In genomic region chr1:14506201-14506830, GRCm38 (mm10) we compare ENCODE assay signal across 9 mouse cellular contexts.
DNase-seq lines count a peak whose midpoint lies in the region; ATAC-seq lines count a peak whose summit lies in the region.
"Had no signal": no experiment of that assay in that cellular context is flagged by ENCODE, and none has a peak within 500 bp of the region (broad histone marks: within the 10 kb centered on the region; RNA-seq: fewer than 3 reads in every experiment).

No protein-coding gene starts in this region.

- no peak overlapping the region for H3K27ac ChIP-seq in heart, embryonic 15.5 days
- peak overlapping the region; percentile 72 for H3K27ac ChIP-seq in limb, embryonic 10.5 days
- no peak overlapping the region for H3K27ac ChIP-seq in midbrain, embryonic 15.5 days

- DNase-seq in right cerebral cortex, postnatal 14 days: peak; percentile 12
- no peak for DNase-seq in right cerebral cortex, postnatal 25 days
- peak; percentile 57 for DNase-seq in embryo, embryonic 11.5 days (ENCODE audit: low read depth, low spot score)
- peak; percentile 88 for DNase-seq in limb, embryonic 10.5 days (ENCODE audit: low spot score)
- DNase-seq in left cerebral cortex, adult 8-10 months (ENCODE audit: low spot score in 2 of 2): no peak
- DNase-seq in layer of hippocampus, adult 8-10 months (ENCODE audit: low spot score in 2 of 2): no peak

- under 1% methylated on average over 27 of the region's 34 CpGs for WGBS in heart, embryonic 15.5 days
- 1% methylated on average over 34 of the region's 34 CpGs for WGBS in limb, embryonic 10.5 days
- WGBS in midbrain, embryonic 15.5 days: under 1% methylated on average over 31 of the region's 34 CpGs

- peak; percentile 78 for ATAC-seq in heart, embryonic 15.5 days (replicated peaks; ENCODE audit: insufficient number of reproducible peaks, insufficient read depth, low FRiP score, low read depth)
- ATAC-seq in midbrain, embryonic 15.5 days (replicated peaks): peak; percentile 87

- peak overlapping the region; percentile 51 for H3K4me3 ChIP-seq in heart, embryonic 15.5 days
- H3K4me3 ChIP-seq in limb, embryonic 10.5 days: peak overlapping the region; percentile 57
- peak overlapping the region; percentile 34 for H3K4me3 ChIP-seq in midbrain, embryonic 15.5 days
- H3K4me3 ChIP-seq: myocyte had no signal

- no peaks in the 10 kb centered on the region for H3K9me3 ChIP-seq in heart, embryonic 15.5 days (replicated peaks)
- no peaks in the 10 kb centered on the region for H3K9me3 ChIP-seq in limb, embryonic 10.5 days (replicated peaks)
- H3K9me3 ChIP-seq in midbrain, embryonic 15.5 days: no peaks in the 10 kb centered on the region

- peak overlapping the region; percentile 86 for H3K4me2 ChIP-seq in heart, embryonic 15.5 days
- peak overlapping the region; percentile 59 for H3K4me2 ChIP-seq in midbrain, embryonic 15.5 days

- H3K9ac ChIP-seq in heart, embryonic 15.5 days: 0 out of 2 replicates have a peak overlapping the region, but pooled peaks have one; percentile 25
- 0 out of 2 replicates have a peak overlapping the region, but pooled peaks have one; percentile 9 for H3K9ac ChIP-seq in midbrain, embryonic 15.5 days

- H3K36me3 ChIP-seq in heart, embryonic 15.5 days: no peaks in the 10 kb centered on the region
- H3K36me3 ChIP-seq in limb, embryonic 10.5 days: no peaks in the 10 kb centered on the region
- no peaks in the 10 kb centered on the region for H3K36me3 ChIP-seq in midbrain, embryonic 15.5 days (replicated peaks)

- H3K4me1 ChIP-seq in heart, embryonic 15.5 days (replicated peaks): peaks cover 10% of the 10 kb centered on the region
- peaks cover 66% of the 10 kb centered on the region for H3K4me1 ChIP-seq in limb, embryonic 10.5 days
- H3K4me1 ChIP-seq in midbrain, embryonic 15.5 days: peaks cover 12% of the 10 kb centered on the region

- peaks cover 71% of the 10 kb centered on the region for H3K27me3 ChIP-seq in heart, embryonic 15.5 days
- peaks cover 52% of the 10 kb centered on the region for H3K27me3 ChIP-seq in limb, embryonic 10.5 days (ENCODE audit: low read depth, poor library complexity, severe bottlenecking)
- peaks cover 55% of the 10 kb centered on the region for H3K27me3 ChIP-seq in midbrain, embryonic 15.5 days (replicated peaks)

Comparison
In these comparisons a context has a peak if more than half of its experiments do, and no peak if none do; other contexts are left out.
1. DNase-seq: peak in right cerebral cortex, postnatal 14 days (single experiment), embryo, embryonic 11.5 days (single experiment) and limb, embryonic 10.5 days (single experiment); none in right cerebral cortex, postnatal 25 days (single experiment), left cerebral cortex, adult 8-10 months (0 of 2) and layer of hippocampus, adult 8-10 months (0 of 2).
2. Peak in every context shown above with its lines, with median percentiles within 50 percentile points of each other: H3K4me3 ChIP-seq.